In the genomic region with DNA sequence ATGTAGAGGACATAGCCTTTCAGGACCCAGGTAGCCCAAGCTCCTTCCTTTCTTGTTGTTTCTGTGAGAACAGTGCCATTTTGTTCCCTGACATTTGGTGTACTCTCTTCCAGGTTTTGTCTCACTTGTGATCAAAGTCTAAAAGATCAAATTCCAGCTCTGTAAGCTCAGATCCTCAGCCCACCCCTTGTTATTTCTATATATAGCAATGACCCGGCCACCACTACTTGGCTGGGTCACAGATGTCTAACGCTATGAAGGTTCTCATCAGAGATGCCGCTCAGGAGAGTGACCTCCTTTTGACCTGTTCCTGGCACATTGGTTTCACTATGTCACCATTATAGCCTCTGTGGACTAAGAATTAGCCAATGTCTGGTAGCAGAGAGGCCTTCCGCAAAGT, we compare ENCODE assay signal across 30 mouse cellular contexts.
A peak's percentile ranks its signal among the peaks of the same experiment; 100 is the strongest.
DNase-seq lines count a peak whose midpoint lies in the region; ATAC-seq and TF ChIP-seq lines count a peak whose summit lies in the region.
"Had no signal": no experiment of that assay in that cellular context is flagged by ENCODE, and none has a peak within 500 bp of the region (broad histone marks: within the 10 kb centered on the region; RNA-seq: fewer than 3 reads in every experiment).

No protein-coding gene starts in this region.

- H3K27ac ChIP-seq in gastrocnemius, adult 2 months, result peak overlapping the region; percentile 9; the same call in 1 of the 2 replicates
- H3K27ac ChIP-seq in kidney, embryonic 15.5 days, result no peak overlapping the region
- H3K27ac ChIP-seq: embryonic facial prominence, embryonic 12.5 days; forebrain, embryonic 10.5 days; forebrain, embryonic 15.5 days; hindbrain, embryonic 14.5 days; layer of hippocampus, adult 2 months; left cerebral cortex, adult 2 months; limb, embryonic 12.5 days; liver, embryonic 13.5 days; macrophage; midbrain, embryonic 13.5 days; neural tube, embryonic 13.5 days had no signal

- H3K4me1 ChIP-seq in kidney, embryonic 15.5 days, result peaks cover 9% of the 10 kb centered on the region; the same call in 1 of the 2 replicates
- H3K4me1 ChIP-seq: forebrain, embryonic 10.5 days; liver, embryonic 13.5 days; midbrain, embryonic 13.5 days; neural tube, embryonic 13.5 days had no signal

- H3K27me3 ChIP-seq in kidney, embryonic 15.5 days, result no peaks in the 10 kb centered on the region
- H3K27me3 ChIP-seq: CH12.LX; embryonic facial prominence, embryonic 12.5 days; forebrain, embryonic 15.5 days; limb, embryonic 12.5 days; liver, embryonic 13.5 days; midbrain, embryonic 13.5 days; neural tube, embryonic 13.5 days had no signal

- intact Hi-C loops in gastrocnemius, adult 2 months (cut with DNase I), result loop anchor here (10.0 kb wide), 2 partner anchors 172 to 378 kb away; no protein-coding TSS in a partner anchor

- no peaks in the 10 kb centered on the region for H3K36me3 ChIP-seq in kidney, embryonic 15.5 days
- H3K36me3 ChIP-seq: embryonic facial prominence, embryonic 12.5 days; forebrain, embryonic 10.5 days; forebrain, embryonic 15.5 days; limb, embryonic 12.5 days; liver, embryonic 13.5 days; midbrain, embryonic 13.5 days; neural tube, embryonic 13.5 days had no signal

- peak; percentile 12 for DNase-seq in adrenal gland, adult 2 months
- DNase-seq in adrenal gland, adult 8-10 months, result no peak
- peak; percentile 21 for DNase-seq in gastrocnemius, adult 2 months
- DNase-seq in gastrocnemius, postnatal 10 days, result no peak
- no peak for DNase-seq in kidney, adult 8-10 months
- peak; percentile 19 for DNase-seq in skeletal muscle tissue, adult 2 months (ENCODE audit: low read depth, low spot score)
- DNase-seq: cerebellum, adult 2 months; cerebellum, postnatal 14 days; gastrocnemius, postnatal 14 days; kidney, postnatal 25 days; liver, embryonic 13.5 days; lung, adult 2 months; lung, postnatal 10 days; spleen, adult 18-20 months; thymus, postnatal 14 days had no signal

- no peak for TF ChIP-seq CTCF in gastrocnemius, adult 2 months (IDR thresholded peaks at IDR 0.05)

- ATAC-seq in kidney, embryonic 15.5 days (replicated peaks; ENCODE audit: low FRiP score), result peak; percentile 54; the same call in 1 of the 2 replicates
- ATAC-seq: activated CD4-positive, CD25-positive, alpha-beta regulatory T cell, adult 4 months; forebrain, embryonic 15.5 days; intestine, postnatal 0 days; midbrain, embryonic 13.5 days had no signal

- H3K4me2 ChIP-seq in kidney, embryonic 15.5 days, result no peak overlapping the region
- H3K4me2 ChIP-seq: embryonic facial prominence, embryonic 12.5 days; forebrain, embryonic 15.5 days; heart, embryonic 11.5 days; hindbrain, embryonic 14.5 days; limb, embryonic 12.5 days; liver, embryonic 13.5 days; midbrain, embryonic 13.5 days; neural tube, embryonic 13.5 days had no signal

- 38% methylated on average over 4 of the region's 4 CpGs for WGBS in kidney, embryonic 15.5 days

- no peak overlapping the region for H3K4me3 ChIP-seq in gastrocnemius, adult 2 months
- H3K4me3 ChIP-seq in kidney, embryonic 15.5 days (replicated peaks), result no peak overlapping the region
- H3K4me3 ChIP-seq: embryonic facial prominence, embryonic 12.5 days; forebrain, embryonic 10.5 days; forebrain, embryonic 15.5 days; layer of hippocampus, adult 2 months; left cerebral cortex, adult 2 months; limb, embryonic 12.5 days; liver, embryonic 13.5 days; midbrain, embryonic 13.5 days; neural tube, embryonic 13.5 days had no signal

- no peaks in the 10 kb centered on the region for H3K9me3 ChIP-seq in kidney, embryonic 15.5 days (replicated peaks)
- H3K9me3 ChIP-seq: embryonic facial prominence, embryonic 12.5 days; forebrain, embryonic 10.5 days; forebrain, embryonic 15.5 days; limb, embryonic 12.5 days; liver, embryonic 13.5 days; midbrain, embryonic 13.5 days; neural tube, embryonic 13.5 days had no signal

- no peak overlapping the region for H3K9ac ChIP-seq in kidney, embryonic 15.5 days
- H3K9ac ChIP-seq: embryonic facial prominence, embryonic 12.5 days; forebrain, embryonic 15.5 days; hindbrain, embryonic 14.5 days; limb, embryonic 12.5 days; liver, embryonic 13.5 days; midbrain, embryonic 13.5 days; neural tube, embryonic 13.5 days had no signal

Comparison
In these comparisons a context has a peak if more than half of its experiments do, and no peak if none do; other contexts are left out.
1. DNase-seq: peak in adrenal gland, adult 2 months (single experiment), gastrocnemius, adult 2 months (single experiment) and skeletal muscle tissue, adult 2 months (single experiment); none in adrenal gland, adult 8-10 months (single experiment), gastrocnemius, postnatal 10 days (single experiment) and kidney, adult 8-10 months (0 of 2).